Mouse (Mus musculus) G1E (cell line): ENCODE data around the gene Hba-a1.

Experiments
- CTCF ChIP-seq: IDR thresholded peaks from 2 replicates; pipeline ENCODE4 v1.5.1; 2012; ENCODE audit warnings: low read depth, low read length, inconsistent platforms, mixed read lengths
- GATA1 ChIP-seq: IDR thresholded peaks from 2 replicates; pipeline ENCODE4 v1.6.1; 2012; ENCODE audit warnings: borderline replicate concordance, low read length, inconsistent platforms, mixed read lengths
- POLR2AphosphoS5 ChIP-seq: IDR thresholded peaks from 2 replicates; pipeline ENCODE4 v1.6.1; 2012; ENCODE audit warnings: low read depth, low read length, inconsistent platforms; ENCODE audit not compliant: insufficient replicate concordance

GRCm38 (mm10) chr11:32320507-32321195, 37.3 kb downstream of the Hba-a1 start:
- TF ChIP-seq GATA1 (no peak), POLR2AphosphoS5 (no peak), CTCF (no peak)
